Mouse (Mus musculus) heart, adult 2 months (tissue): ENCODE results near the gene Phactr1. TPM values are rescaled to one million over a fixed set of nuclear protein-coding genes. Genes with fewer than 3 reads are reported as not detected.

Experiments used
- DNase-seq, 2 experiments: peaks; one replicate each; pipeline ENCODE4 v3.0.0; 2021
- H3K27ac ChIP-seq: fragments of 200-600 bp; 2 replicates; pipeline ENCODE4 v1.8.1; 2022
- H3K27me3 ChIP-seq: fragments of 200-500 bp; 2 replicates; pipeline ENCODE4 v1.6.1; 2012; ENCODE audit warnings: mild to moderate bottlenecking, low read length, inconsistent platforms, mixed read lengths; ENCODE audit not compliant: control insufficient read depth, insufficient read depth
- H3K36me3 ChIP-seq: fragments of 200-500 bp; 2 replicates; pipeline ENCODE4 v1.6.1; 2012; ENCODE audit warnings: low read length, inconsistent platforms; ENCODE audit not compliant: control insufficient read depth, insufficient read depth
- H3K4me1 ChIP-seq: fragments of 200-500 bp; 2 replicates; pipeline ENCODE4 v1.6.1; 2011; ENCODE audit warnings: low read length; ENCODE audit not compliant: control insufficient read depth, insufficient read depth
- H3K4me3 ChIP-seq: fragments of 200-600 bp; 2 replicates; pipeline ENCODE4 v1.8.1; 2022
- H3K79me2 ChIP-seq: fragments of 200-500 bp; replicated peaks from 2 replicates; pipeline ENCODE4 v1.6.1; 2012; ENCODE audit warnings: mild to moderate bottlenecking, inconsistent platforms, low read length, moderate library complexity, mixed read lengths; ENCODE audit not compliant: control insufficient read depth, insufficient read depth
- H3K9ac ChIP-seq: fragments of 200-500 bp; 2 replicates; pipeline ENCODE4 v1.6.1; 2012; ENCODE audit warnings: low read depth, mild to moderate bottlenecking, control low read depth, inconsistent platforms, low read length, mixed read lengths
- CTCF ChIP-seq: fragments of 200-600 bp; IDR thresholded peaks from 2 replicates; pipeline ENCODE4 v1.8.1; 2022; ENCODE audit warnings: antibody characterized with exemption, mild to moderate bottlenecking, moderate library complexity
- EP300 ChIP-seq: fragments of 200-500 bp; IDR thresholded peaks from 2 replicates; pipeline ENCODE4 v1.6.1; 2011; ENCODE audit warnings: low read depth, low read length, control low read depth; ENCODE audit not compliant: insufficient read depth
- POLR2A ChIP-seq: fragments of 200-500 bp; IDR thresholded peaks from 2 replicates; pipeline ENCODE4 v1.6.1; 2011; ENCODE audit warnings: mild to moderate bottlenecking, low read depth, low read length, control low read depth; ENCODE audit not compliant: insufficient read depth
- WGBS: fragments of 180-500 bp; shearing (Covaris S2); methylation state at CpG from one replicate; pipeline ENCODE4 v1.1.7; 2018; 5-methylcytosine and 5-hydroxymethylcytosine counted together
- intact Hi-C: fragments of 180-260 bp; cut with DNase I; formaldehyde crosslinking; loops from one replicate; pipeline ENCODE4 v1.15.1; 2025
- polyA plus RNA-seq: library from polyadenylated mRNA; depleted of rRNA; stranded (reverse); fragments of >200 nt; gene quantifications from 2 replicates; pipeline ENCODE4 v1.2.3, GENCODE M21; 2012
- total RNA-seq, 2 experiments: library from RNA; stranded (reverse); gene quantifications; 2 replicates each; pipeline ENCODE4 v1.2.3; 2021

Gene Phactr1
- total and polyA plus RNA-seq, 3 experiments: 3.0 to 5.5 (median 4.6) TPM

DNA sequence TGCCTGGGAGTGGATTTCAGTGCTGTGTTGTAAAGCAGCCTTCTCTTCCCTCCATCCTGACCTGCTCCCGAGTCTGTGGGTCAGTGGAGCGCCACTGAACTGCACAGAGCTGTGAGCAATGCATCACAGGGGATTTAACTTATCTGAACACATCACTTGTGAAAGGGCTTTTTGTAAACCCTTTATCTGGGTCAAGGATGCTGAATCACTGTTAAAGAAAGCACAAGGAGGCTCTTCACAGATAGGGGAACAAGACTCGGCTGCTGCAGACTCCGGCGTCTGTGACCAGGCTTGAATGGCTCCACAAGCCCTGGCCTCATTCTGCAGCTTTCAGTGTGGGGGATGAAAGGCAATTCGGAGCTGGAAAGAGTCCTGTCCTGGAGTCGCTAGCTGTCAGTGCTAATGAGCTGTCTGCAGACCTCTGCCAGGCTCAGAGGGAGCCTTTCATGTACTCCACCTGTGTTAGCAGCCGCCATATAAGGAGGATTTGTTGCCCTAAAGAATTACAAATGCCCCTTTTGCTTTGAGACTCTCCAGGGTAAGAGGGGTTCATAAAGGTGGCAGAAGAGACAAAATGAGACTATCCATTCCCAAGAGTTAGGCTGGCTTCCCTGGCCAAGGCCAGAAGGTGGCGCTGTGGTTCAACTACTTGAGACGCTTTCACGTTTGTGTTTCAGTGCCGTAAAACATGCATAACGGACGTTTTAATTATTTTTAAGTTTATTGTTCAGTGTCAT is 502.2 kb downstream of the Phactr1 start:
- WGBS: 13% methylated on average over 14 of the region's 14 CpGs
- H3K27ac ChIP-seq: no peak overlapping the region
- peak; percentile 71 to 85 for DNase-seq
- TF ChIP-seq POLR2A (no peak), EP300 (peak; percentile 92), CTCF (peak; percentile 98; the same call in 1 of the 2 replicates)
- intact Hi-C loops: loop anchor here (1.0 to 5.0 kb wide), 5 partner anchors 120 to 560 kb away; partner anchors contain the start of genes Gfod1 and Nol7
- no peaks in the 10 kb centered on the region for H3K36me3 ChIP-seq
- peak overlapping the region; percentile 23 for H3K4me3 ChIP-seq
- H3K4me1 ChIP-seq: peaks cover 2% of the 10 kb centered on the region
- no peak overlapping the region for H3K9ac ChIP-seq
- H3K79me2 ChIP-seq: no peaks in the 10 kb centered on the region
- H3K27me3 ChIP-seq: no peaks in the 10 kb centered on the region

DNA sequence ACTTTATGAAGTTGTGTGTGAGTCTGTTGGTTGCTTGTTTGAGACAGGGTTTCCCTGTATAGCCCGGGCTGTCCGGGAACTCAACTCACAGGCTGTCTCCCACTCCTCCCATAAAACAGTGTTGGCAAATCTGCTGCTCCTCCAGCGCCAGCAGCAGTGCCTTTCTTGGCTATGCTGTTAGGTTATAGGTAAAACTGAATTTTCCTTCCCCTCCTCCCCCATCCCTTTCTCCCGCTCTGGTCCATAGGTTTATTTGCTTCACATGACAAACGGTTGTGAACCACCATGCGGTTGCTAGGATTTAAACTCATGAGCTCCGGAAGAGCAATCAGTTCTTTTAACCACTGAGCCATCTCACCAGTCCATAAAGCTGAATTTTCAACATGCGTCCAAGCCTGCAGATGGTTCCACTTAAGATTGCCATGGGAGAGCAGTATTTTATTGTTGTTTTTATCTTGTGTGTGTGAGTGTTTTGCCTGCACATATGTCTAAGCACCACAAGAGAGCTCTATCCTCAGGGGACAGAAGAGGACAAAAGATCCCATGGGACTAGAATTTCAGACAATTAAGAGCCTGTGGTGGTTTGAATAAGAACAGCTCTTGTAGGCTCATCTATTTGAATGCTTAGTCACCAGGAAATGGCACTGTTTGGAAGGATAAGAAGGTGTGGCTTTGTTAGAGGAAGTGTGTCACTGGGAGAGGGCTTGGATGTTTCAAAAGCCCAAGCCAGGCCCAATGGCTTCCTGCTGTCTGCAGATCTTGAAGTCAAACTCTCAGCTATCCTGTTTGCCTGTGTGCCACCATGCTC is 503.0 kb downstream of the Phactr1 start:
- WGBS: 48% methylated on average over 8 of the region's 8 CpGs

DNA sequence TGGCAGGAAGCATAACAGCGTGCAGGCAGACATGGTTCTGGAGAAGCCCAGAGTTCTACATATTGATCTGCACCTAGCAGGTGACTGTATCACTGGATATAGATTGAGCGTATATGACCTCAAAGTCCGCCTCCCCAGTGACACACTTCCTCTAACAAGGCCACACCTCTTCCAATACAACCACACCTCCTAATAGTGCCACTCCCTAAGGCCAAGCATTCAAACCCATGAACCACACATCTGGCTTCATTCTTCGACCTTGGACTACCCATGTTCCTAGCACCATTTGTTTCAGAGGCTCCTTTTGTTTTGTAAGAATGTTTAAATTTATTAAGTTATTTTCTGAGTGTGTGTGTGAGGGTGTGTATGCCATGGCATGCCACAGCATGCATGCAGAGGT is 507.3 kb downstream of the Phactr1 start:
- Histone ChIP-seq H3K4me1 (peaks cover 5% of the 10 kb centered on the region), H3K36me3 (no peaks in the 10 kb centered on the region), H3K79me2 (no peaks in the 10 kb centered on the region), H3K27me3 (no peaks in the 10 kb centered on the region), H3K9ac (no peak overlapping the region), H3K27ac (no peak overlapping the region), H3K4me3 (no peak overlapping the region)
- TF ChIP-seq EP300 (no peak), POLR2A (no peak), CTCF (no peak)
- no peak for DNase-seq
- 94% methylated on average over 4 of the region's 4 CpGs for WGBS
- intact Hi-C loops: no loop called here

More for the DNA sequence above, 503.0 kb downstream of the Phactr1 start:
- intact Hi-C loops: loop anchor here (1.0 to 5.0 kb wide), 5 partner anchors 119 to 559 kb away; partner anchors contain the start of genes Gfod1 and Nol7
- peak overlapping the region; percentile 23 for H3K4me3 ChIP-seq
- no peaks in the 10 kb centered on the region for H3K36me3 ChIP-seq
- no peaks in the 10 kb centered on the region for H3K79me2 ChIP-seq
- DNase-seq: no peak
- H3K27me3 ChIP-seq: no peaks in the 10 kb centered on the region
- TF ChIP-seq CTCF: no peak
- TF ChIP-seq POLR2A: no peak
- no peak for TF ChIP-seq EP300
- H3K27ac ChIP-seq: no peak overlapping the region
- 0 out of 2 replicates have a peak overlapping the region, but pooled peaks have one; percentile 13 for H3K9ac ChIP-seq
- peaks cover 2% of the 10 kb centered on the region for H3K4me1 ChIP-seq
